Mouse (Mus musculus) left cerebral cortex, postnatal 14 days (tissue): ENCODE results near the gene Zfp664. TPM values are rescaled to one million over a fixed set of nuclear protein-coding genes. Genes with fewer than 3 reads are reported as not detected.

Experiments
- total RNA-seq, 2 experiments: library from RNA; stranded (reverse); gene quantifications; 2 replicates each; pipeline ENCODE4 v1.2.3; 2021

Gene Zfp664
- total RNA-seq, 2 experiments from 2014 or later, result 55.7 to 60.3 TPM

Other genes starting within 250 kb of the Zfp664 start
- 10 to 100 TPM; 54.6 to 56.1 TPM for gene Atp6v0a2, start 234.1 kb upstream of the Zfp664 start, total RNA-seq
- gene Dnah10, start 137.6 kb upstream of the Zfp664 start, total RNA-seq, result 1 to 10 TPM in 1 of 2 experiments, under 1 TPM in 1; 0.93 to 1.0 TPM
- 10 to 100 TPM; 52.1 to 53.0 TPM for gene Ccdc92, start 267 bp upstream of the Zfp664 start, total RNA-seq
- gene Rflna, start 140.5 kb downstream of the Zfp664 start, total RNA-seq, result 1 to 10 TPM; 1.7 to 2.2 TPM